Mouse (Mus musculus): Measurements from ENCODE around the gene Tulp2.

Gene Tulp2

DNA sequence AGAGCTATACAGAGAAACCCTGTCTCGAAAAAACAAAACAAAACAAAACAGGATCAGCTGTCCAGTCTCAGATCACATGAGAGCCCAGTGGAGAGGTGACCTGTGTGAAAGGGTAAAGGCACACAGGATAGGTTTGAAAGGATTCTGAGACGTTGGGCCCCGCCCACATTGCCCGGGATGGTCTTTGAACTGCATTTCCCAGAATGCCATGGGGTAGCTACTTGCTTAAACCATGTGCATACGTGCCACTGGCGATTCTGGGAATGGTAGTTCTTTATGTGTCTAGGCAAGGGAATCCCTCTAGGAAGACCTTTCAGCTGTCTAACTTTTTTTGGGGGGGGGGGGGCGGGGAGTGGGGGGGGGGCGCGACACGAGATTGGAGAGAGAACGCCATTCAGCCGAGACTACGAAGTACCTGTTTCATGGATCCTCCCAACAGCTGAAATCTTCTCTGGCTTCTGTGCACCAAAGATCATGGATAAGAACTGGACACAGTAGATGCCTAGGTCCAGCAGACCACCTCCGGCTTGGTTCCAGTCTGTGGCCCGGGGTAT is at the start of gene Tulp2:
TSS of gene Tulp2 (plus strand) at position 504 of the 554 bp plus-strand sequence.
- DNase-seq: peak; percentile 75 to 76

DNA sequence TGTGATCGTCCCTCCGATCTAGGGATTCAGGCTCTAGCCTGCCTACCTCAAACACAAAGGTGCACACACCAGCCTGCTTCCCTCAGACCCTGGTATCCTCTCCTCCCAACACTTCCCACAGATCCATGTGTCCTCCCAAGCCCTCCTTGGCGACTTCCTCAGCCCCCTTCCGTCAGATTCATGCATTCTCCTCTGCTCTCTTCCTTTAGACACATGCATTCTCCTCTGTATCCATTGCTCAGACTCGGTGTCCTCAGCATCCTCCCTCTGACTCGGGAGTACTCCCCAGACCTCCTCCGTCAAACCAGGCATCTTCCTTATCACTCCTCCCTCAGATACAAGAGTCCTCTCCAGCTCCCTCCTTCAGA is 47.9 kb upstream of the Tulp2 start:
- no peak for DNase-seq

DNA sequence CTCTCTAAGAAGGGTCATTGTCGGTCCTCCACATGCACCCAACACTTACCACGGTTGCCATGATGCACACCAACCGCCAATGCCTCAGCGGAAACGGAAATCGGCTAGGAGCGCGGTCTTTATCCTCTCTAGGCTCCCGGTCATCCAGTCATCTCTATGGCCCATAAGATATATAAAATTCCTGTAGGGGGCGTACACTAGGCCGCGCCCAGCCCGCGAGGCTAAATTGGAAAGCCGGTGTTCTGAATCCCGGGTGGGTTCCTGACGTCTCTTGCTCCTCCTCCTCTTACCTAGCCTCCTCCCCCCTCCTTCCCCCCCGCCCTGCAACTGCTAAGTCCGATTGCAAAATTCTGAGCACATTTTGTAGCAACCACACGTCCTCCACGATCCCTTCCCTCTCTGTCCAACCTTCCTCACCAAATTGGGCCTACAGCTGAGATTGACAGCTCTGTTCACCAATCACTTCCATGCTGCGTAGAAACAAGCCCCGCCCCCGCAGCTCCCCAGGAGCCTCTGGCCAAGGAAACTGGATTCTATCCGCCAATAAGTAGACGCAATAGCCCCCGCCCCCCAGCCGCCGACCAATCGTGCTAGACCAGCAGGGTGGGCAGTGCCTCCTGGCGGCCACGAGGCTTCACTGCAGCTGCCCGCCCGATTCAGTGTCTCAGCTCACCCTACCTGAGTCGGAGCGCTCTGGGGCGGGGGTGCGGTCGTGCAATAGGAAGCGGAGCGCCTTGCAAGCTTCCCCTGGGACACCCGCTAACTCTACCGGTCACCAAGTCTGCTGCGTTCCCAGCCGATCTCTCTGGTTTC is 47.3 kb upstream of the Tulp2 start, which contains the start of gene Gys1:
TSS of gene Gys1 (plus strand) at position 642 of the 813 bp plus-strand sequence.
- DNase-seq: peak; percentile 100

DNA sequence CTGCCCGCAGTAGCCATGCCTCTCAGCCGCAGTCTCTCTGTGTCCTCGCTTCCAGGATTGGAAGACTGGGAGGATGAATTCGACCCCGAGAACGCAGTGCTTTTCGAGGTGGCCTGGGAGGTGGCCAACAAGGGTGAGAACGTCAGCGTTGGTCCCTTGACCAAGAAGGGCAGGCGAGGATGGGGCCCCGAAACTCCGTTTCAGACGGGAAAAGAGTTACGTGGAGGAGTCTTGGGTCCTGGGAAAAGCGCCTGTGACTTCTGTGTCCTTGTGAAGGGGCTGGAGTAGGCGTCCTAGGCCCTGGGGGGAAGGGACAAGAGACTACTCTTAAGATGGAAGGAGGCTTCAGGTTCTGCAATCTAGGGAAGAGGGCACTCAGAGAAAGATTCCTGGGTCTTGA is 46.6 kb upstream of the Tulp2 start:
- DNase-seq: peak in 1 of 2 experiments; percentile 47

DNA sequence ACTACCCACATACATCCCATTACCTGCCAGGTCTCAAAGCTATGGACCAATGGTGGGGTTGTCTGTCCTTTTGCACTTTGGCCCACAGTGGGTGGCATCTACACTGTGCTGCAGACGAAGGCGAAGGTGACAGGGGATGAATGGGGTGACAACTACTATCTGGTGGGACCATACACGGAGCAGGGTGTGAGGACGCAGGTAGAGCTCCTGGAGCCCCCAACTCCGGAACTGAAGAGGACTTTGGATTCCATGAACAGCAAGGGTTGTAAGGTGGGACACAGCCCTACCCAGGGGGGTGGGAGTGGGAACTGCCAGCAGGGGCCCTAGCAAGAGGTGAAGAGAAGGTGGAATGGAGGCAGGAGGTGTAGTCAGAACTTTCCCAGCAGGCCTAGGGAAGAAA is 45.2 kb upstream of the Tulp2 start:
- no peak for DNase-seq

DNA sequence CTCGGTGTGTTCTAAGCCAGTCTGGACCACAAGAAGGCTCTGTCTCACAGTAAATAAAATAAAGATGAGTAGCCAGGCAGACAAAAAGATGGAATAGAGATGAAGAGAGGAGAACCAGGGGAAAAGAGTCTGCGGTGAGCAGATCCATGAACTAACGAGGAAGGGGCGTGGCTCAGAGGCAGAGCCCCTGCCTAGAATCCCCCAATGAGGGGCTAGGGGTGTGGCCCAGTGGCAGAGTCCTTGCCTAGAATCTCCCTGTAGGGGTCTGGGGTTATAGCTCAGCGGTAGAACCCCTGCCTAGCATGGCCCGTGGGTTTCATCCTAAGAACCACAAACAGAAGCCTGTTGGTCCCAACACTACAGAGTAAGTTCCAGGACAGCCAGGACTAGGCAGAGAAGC is 44.6 kb upstream of the Tulp2 start:
- DNase-seq: no peak

DNA sequence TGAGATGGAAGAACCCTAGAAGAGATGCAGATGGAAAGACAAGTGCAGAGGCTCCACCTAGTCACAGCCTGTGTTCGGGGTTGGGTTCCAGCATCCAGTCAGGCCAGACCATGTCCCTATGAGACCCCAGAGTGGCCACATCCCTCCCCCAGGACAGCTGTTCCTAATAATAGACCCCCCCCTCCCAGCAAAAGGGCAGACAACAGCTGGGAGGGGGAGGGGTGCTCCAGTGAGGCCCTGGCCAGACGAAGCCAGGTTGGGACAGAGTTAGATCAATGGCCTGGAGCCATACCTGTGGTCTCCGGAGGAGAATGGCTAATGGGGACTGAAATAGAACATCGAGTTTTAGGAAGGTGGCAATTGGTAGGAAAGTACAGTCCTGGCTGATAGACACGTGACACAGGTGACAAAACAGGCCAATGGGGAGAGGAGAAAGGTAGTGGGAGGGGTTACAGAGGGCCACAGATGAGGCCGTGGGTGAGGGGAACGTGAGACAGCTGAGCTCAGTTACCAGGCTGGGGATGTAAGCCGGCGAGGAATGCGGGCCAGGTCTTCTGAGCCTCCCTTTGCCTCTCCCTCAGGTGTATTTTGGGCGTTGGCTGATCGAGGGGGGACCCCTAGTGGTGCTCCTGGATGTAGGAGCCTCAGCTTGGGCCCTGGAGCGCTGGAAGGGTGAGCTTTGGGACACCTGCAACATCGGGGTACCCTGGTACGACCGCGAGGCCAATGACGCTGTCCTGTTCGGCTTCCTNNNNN is 44.0 kb upstream of the Tulp2 start, which contains the start of gene Ruvbl2:
TSS of gene Ruvbl2 (minus strand) at position 576 of the 756 bp plus-strand sequence.
- peak; percentile 42 to 50 for DNase-seq

DNA sequence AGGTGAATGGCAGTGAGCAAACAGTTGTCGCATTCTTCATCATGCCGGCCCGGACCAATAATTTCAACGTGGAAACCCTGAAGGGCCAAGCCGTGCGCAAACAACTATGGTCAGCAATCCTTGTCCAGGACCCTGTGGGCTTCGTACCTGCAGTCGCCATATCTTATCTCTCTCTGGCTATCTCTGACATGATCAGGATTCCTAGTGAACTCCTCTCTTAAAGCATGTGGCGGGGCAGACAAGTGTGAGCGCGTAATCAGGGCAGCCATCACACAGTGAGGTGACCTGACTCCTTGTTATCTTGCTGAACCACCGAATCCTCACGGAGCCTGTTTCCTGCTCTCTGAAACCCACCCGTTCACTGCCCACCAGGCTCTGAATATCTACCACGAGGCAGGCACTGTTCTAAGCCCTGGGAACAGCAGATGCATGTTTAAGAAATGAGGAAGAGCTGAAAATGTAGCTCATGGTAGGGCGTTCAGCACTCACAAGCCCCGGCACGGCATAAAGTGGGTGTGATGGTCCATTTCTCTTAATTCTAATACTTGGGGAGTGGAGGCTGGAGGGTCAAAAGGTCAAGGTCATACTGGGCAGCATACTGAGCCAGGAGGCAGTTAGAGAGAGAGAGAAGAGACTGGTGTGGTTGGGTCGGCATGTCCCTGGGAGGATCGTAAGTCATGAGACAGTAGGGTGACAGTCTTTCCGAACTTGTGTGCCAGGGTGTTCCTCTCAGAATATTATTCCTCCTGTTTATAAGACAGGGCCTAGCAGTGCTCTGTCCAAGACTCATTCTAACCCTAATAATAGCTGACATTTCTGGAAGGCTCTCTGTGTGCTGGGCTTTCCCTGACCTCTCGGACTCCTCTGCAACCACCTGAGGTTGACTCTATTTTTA is 37.9 kb upstream of the Tulp2 start:
- DNase-seq: no peak

DNA sequence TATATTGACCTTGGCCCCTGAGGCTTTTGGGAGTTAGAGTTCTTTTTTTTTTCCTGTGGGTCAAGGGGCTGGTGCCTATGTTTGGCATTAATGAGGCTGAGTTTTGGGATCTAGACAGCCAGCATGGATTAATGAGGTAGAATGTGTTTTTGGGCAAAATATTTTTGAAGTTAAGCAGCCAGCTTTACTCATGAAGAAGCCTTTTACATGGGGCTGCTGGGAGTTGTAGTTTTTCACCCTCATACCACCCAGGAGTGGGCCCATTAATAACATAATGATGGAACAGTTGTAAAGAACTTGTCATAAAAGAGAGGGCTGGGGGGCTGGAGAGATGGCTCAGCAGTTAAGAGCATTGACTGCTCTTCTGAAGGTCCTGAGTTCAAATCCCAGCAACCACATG is 35.1 kb upstream of the Tulp2 start:
- DNase-seq: no peak

DNA sequence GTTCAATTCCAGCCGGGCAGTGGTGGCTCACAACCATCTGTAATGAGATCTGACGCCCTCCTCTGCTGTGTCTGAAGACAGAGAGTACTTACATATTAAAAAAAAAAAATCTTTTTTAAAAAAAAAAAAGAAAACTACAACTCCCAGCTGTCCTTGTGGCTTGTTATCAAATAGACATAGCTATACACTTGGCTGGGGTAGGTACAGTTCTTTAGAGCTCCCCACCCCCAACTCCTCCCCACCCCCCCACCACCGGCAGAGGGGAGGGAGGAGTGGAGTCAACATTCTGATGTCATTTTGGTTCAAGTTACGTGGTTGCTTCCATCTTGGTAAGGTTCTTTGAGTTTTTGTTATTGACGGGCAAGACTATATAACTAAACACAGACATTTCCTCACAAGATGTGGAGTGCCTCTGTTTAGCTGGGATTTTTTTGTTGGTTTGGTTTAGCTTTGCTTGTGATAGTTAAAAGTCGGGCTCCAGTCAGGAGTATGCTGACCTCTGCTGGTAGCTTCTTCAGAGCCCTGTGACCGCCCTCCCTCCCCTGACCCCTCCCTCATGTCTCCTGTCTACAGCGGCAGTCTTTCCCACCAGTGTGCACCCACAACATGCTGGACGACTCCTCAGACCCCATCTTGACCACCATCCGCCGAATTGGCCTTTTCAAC is 34.2 kb upstream of the Tulp2 start:
- peak in 1 of 2 experiments; percentile 38 for DNase-seq

DNA sequence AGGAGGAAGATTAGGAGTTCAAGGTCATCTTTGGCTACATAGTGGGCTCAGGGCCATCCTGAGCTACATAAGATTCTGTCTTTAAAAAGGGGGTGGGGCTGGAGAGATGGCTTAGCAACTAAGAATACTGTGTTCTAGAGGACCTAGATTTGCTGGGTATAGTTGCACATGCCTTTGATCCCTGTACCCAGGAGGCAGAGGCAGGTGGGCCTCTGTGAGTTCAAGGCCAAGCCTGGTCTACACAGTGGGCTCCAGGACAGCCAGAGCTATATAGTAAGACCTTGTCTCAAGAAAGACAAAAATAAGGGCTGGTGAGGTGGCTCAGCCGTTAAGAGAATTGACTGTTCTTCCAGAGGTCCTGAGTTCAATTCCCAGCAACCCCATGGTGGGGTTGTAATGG is 31.7 kb upstream of the Tulp2 start:
- no peak for DNase-seq

DNA sequence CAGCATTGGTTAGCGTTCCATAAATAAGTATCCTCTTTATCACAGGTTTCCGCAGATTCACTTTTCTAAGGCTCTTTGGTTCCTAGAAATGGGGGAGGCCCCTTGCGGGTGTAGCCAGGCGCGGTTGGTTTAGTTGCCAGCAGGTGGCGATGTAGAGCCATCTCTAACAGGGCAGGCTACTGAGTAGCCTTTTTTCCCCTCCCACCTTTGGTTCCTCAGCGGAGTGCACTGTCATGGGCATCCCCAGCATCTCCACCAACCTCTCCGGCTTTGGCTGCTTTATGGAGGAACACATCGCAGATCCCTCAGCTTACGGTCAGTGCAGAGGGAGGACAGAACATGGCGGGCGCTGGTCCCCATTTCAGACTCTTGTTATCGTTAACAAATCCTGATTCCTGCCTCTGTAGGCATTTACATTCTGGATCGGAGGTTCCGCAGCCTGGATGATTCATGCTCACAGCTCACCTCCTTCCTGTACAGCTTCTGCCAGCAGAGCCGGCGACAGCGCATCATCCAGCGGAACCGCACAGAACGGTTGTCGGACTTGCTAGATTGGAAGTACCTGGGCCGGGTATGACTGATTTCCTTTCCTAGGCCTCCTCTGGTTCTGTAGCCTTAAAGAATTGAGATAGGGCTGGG is 30.2 kb upstream of the Tulp2 start:
- DNase-seq: peak; percentile 63 to 84

DNA sequence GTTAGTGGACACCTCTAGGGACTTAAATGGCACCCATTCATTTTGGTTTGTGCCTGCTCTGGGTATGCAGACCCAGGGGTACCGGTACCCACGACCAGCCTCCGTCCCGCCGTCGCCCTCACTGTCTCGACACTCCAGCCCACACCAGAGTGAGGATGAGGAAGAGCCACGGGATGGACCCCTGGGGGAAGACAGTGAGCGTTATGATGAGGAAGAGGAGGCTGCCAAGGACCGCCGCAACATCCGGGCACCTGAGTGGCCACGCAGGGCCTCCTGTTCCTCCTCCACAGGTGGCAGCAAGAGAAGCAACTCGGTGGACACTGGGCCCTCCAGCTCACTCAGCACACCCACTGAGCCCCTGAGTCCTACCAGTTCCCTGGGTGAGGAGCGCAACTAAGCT is 26.7 kb upstream of the Tulp2 start:
- DNase-seq: no peak

DNA sequence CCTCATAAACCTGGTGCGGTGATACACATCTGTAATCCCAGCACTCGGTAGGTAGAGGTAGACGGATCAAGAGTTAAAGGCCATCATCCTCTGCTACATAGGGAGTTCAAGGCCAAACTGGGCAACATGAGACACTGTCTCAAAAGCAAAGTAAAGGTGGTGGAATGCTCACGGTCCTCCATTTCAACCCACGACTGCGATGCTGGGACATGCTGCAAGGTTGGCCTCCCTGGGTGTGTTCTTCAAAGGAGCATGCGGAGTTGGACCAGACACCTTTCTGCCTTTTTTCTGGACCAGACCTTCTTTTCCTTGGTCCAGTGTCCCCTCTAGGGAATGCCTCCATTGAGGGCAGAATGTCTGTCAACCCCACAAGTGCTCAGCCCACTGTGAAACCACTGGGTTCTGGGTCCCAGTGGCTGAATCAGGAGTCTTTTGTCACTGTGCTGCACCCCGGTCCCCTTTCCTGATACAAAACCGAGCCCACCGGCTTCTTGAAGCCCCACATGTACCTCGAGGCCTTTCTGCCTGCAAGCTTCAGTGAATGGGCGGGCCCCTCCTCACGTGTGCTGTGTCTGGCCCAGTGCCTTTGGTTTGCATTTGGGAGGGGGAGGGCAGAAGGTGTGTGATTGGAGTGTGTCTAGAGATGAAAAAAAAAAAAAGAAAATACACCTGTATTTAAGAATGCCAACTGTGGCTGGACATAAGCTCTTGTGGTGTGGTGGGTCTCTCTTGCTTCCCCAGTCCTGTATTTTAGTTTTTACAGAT is 25.6 kb upstream of the Tulp2 start:
- no peak for DNase-seq

DNA sequence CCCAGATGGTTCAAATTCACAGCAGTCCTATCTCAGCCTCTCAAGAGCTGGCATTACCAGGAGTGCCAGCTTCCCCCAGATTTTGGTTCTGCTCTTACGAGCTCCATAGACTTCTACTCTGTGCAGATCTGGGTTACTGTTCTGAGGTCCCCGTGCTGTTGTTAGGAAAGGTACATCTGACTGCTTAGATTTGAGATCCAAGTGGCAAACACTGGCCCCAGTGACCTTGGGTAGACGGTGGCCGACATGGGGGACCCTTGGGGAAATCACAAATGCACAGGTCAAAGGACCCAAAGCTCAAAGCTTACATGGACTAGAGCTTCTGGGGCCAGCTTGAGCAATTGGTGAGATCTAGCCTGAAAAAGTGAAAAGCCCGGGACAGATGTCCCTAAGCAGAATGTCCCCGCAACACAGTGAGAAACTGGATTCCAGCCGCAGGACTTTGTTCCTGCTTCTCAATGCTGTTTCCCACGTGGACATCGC is 24.9 kb upstream of the Tulp2 start:
- no peak for DNase-seq

DNA sequence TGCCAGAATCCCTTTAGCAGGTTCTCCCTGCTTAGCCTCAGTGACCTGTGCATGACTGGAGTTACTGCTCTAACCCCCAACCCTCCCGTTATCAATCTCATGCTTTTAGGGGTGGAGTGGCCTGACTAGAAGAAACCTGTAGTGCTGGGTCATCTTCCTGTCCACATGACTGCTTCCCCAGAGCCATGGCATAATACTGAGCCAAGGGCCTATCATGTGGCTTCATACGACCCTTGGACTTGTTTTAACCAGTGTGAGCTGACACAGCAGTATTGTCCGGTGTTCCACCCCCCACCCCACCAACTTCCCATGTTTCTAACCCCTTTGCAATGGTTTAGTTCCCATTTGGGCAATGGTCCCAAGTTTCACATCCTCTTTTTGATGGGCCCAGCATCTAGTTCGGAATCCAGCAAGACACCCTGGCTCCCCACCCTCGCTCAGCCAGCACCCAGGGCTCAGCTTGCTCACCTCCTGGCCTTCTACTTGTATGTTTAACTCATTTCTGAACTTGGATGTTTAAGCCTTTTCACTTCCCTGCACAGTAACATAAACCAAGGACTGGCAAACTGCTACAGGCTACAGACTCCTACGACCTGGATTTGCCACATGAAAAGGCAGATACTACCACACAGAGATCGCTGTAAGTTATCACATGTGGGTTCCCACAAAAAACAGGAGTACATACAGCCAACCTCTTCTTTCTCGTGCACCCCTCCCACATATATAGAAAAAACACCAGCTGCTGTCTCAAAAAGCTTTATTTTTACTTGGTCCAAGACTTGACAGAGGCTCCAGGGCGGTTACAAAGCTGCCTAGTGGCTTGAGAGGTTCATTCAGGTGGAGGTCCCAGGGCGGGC is 24.2 kb upstream of the Tulp2 start:
- DNase-seq: peak; percentile 77 to 86

DNA sequence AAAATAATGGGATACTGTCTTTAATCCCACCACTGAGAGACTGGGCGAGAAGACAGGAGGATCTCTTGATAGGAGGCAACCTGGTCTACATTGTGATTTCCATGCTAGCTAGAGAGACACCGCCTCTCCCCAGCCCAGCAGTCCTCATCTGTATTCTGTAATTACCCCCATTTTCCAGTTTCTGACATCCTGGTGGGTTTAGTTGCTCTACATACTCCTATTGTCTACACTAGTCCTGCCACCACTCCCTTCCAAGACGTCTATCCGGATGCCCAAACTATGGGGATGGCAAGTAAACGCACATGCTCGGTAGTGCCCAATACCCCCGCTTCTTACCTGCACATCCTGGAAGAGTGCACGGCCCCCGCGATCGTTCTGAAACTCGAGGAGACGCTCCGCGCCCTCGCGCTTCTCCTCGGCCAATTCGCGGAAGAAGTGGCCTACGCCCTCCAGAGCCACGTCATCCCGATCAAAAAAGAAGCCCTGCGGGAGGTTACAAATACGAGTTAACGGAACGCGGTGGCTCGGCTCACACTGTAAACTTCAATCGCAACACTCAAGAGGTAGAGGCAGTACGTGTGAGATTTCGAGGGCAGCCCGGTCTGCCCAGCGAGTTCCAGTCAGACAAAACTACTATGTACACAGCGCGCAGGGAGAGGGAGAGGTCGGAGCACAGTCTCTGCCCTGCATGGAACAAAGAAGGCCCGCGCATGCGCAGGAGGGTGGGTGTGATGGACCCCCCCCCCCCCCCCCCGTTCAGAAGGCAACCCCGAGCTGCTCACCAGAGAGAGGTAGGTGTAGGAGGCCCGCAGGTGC is 22.7 kb upstream of the Tulp2 start:
- peak; percentile 46 to 67 for DNase-seq

DNA sequence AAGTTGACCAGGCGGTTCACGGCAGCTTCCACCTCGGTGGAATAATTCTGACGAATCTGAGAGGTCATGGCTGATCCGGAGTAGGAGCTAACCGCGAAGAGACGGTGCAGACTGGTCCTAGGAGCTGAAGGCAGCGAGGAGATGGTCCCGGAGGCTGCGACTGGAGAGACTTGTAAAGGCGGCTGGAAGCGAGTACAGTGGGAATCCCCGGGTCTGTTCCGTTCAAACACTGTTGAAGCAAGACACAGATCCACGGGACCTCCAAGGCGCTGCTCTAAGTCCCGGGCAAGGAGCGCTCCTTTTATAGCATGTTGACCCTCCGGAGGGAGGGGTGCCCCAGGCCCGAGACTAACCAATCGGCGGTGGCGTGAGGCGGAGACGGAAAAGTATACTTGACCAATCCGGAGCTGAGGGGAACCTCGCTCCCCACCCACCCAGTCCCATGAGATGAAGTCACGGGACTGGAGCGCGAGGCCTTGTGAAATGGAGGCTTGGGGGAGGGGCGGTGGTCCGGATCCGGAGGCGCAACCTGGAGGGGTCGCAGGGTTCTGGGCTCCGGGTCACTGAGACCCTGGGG is 22.0 kb upstream of the Tulp2 start, which contains the start of gene Ftl1:
TSS of gene Ftl1 (minus strand) at position 321 of the 577 bp plus-strand sequence.
- DNase-seq: peak; percentile 98 to 99

Data from kidney, adult 8-10 months (tissue).